Mouse (Mus musculus) liver, embryonic 16.5 days (tissue): ENCODE results near the gene Cux1. TPM values are rescaled to one million over a fixed set of nuclear protein-coding genes. Genes with fewer than 3 reads are reported as not detected.

ENCODE experiments used
- ATAC-seq: fragments of 200-750 bp; cut with Nextera tagmentation; 2 replicates; pipeline ENCODE4 v1.8.0; 2017; ENCODE audit warnings: low read depth, mild to moderate bottlenecking, moderate number of reproducible peaks, moderate library complexity
- H3K27ac ChIP-seq: fragments of 300-500 bp; sonication (generic); 2 replicates; pipeline ENCODE4 v1.5.1; 2014; ENCODE audit warnings: mild to moderate bottlenecking, low read length
- H3K27me3 ChIP-seq: fragments of 300-500 bp; sonication (generic); 2 replicates; pipeline ENCODE4 v1.6.1; 2014; ENCODE audit warnings: low read depth, low read length, mixed read lengths; ENCODE audit not compliant: control insufficient read depth, insufficient read depth
- H3K36me3 ChIP-seq: fragments of 300-500 bp; sonication (generic); 2 replicates; pipeline ENCODE4 v1.6.1; 2014; ENCODE audit warnings: mild to moderate bottlenecking; ENCODE audit not compliant: control insufficient read depth, insufficient read depth
- H3K4me1 ChIP-seq: fragments of 300-500 bp; sonication (generic); 2 replicates; pipeline ENCODE4 v1.6.1; 2014; ENCODE audit warnings: low read depth, low read length, mixed read lengths; ENCODE audit not compliant: control insufficient read depth
- H3K4me2 ChIP-seq: fragments of 300-500 bp; sonication (generic); 2 replicates; pipeline ENCODE4 v1.6.1; 2014; ENCODE audit warnings: low read depth, low read length, mixed read lengths
- H3K4me3 ChIP-seq: fragments of 300-500 bp; sonication (generic); 2 replicates; pipeline ENCODE4 v1.5.1; 2014; ENCODE audit warnings: low read depth, mild to moderate bottlenecking, low read length
- H3K9ac ChIP-seq: fragments of 300-500 bp; sonication (generic); 2 replicates; pipeline ENCODE4 v1.6.1; 2014; ENCODE audit warnings: low read depth, low read length
- H3K9me3 ChIP-seq: fragments of 300-500 bp; sonication (generic); replicated peaks from 2 replicates; pipeline ENCODE4 v1.6.1; 2016; ENCODE audit warnings: low read length; ENCODE audit not compliant: control insufficient read depth
- WGBS: fragments of 180-500 bp; shearing (Covaris S2); extraction: QIAGEN DNeasy Blood & Tissue Kit; methylation state at CpG from one replicate; pipeline ENCODE4 v1.1.7; 2014; ENCODE audit not compliant: insufficient replicate concordance; 5-methylcytosine and 5-hydroxymethylcytosine counted together
- polyA plus RNA-seq: library from polyadenylated mRNA; unstranded; fragments of >200 nt; fragmentation: Nextera tagmentation; extraction: Ambion mirVana; gene quantifications from 2 replicates; pipeline ENCODE4 v1.2.1, GENCODE M21; 2015

The Cux1 gene
- polyA plus RNA-seq, 1 experiment from 2014 or later: 17.1 TPM

DNA sequence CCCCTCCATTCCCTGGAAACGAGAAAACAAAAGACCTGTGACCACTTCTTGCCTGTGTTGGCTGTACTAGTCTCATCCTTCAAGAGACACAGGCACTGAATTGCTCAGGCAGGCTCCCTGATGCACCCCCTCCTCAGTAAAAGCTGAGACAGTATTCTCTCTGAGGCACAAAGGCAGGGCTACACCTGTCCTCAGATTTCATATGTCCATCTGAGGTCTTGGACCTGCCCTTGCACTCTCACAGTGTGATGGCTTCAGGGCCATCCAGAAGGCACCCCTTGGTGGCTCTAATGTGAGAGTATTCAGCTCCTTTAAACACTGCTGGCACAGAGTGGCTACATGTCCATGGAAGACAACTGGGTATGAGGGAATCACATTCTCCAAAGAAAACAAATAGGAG is 32.1 kb downstream of the Cux1 start:
- Histone ChIP-seq H3K4me3 (no peak overlapping the region), H3K9ac (no peak overlapping the region), H3K27me3 (no peaks in the 10 kb centered on the region), H3K36me3 (no peaks in the 10 kb centered on the region), H3K4me2 (no peak overlapping the region), H3K4me1 (peaks cover 7% of the 10 kb centered on the region), H3K9me3 (no peaks in the 10 kb centered on the region), H3K27ac (no peak overlapping the region)
- 48% methylated on average over 1 of the region's 1 CpGs for WGBS
- no peak for ATAC-seq

DNA sequence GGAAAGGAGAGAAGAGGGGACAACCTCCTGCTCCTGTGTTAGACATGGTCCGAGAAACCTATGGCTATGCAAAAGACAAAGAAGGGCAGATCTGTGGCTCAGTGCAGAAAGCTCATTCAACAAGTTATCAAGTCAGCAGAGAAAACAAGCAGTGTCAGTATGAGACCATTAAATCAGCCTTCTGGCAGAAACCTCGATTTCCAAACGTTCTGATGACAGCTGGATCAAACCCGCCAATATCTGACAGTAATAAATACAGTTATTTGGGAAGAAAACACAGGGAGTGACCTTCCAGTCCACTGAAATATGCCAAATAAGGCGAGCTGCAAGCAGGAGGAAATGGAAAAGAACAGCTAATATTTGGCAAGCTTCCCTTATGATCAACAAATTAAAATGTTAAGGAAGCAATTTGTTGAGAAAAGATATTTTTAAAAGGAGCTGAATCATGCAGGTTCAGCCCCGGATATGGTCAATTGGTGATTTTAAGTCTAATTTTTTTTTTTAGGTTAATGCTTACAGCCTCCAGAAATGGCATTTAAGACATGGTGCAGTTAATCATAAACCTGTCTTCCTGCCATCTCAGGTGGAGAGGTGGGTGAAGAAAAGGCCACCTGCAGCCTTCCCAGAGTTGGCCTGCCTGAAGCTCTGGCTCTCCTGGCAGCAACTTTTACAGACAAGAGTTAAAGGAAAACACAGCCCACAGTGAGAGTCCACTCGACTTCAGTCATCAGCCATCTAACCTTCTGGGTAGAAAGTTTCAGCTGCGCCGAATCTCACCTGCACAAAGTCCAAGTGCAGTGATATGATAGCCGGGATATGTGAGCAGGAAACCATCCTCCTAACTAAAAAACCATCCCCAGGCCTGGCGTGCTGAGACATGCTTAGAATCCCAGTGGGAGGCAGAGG is 33.7 kb downstream of the Cux1 start:
- Histone ChIP-seq H3K9me3 (no peaks in the 10 kb centered on the region), H3K27ac (no peak overlapping the region), H3K9ac (no peak overlapping the region), H3K4me1 (peaks cover 4% of the 10 kb centered on the region), H3K36me3 (no peaks in the 10 kb centered on the region), H3K27me3 (no peaks in the 10 kb centered on the region), H3K4me2 (no peak overlapping the region), H3K4me3 (no peak overlapping the region)
- ATAC-seq: no peak
- WGBS: 53% methylated on average over 11 of the region's 11 CpGs

DNA sequence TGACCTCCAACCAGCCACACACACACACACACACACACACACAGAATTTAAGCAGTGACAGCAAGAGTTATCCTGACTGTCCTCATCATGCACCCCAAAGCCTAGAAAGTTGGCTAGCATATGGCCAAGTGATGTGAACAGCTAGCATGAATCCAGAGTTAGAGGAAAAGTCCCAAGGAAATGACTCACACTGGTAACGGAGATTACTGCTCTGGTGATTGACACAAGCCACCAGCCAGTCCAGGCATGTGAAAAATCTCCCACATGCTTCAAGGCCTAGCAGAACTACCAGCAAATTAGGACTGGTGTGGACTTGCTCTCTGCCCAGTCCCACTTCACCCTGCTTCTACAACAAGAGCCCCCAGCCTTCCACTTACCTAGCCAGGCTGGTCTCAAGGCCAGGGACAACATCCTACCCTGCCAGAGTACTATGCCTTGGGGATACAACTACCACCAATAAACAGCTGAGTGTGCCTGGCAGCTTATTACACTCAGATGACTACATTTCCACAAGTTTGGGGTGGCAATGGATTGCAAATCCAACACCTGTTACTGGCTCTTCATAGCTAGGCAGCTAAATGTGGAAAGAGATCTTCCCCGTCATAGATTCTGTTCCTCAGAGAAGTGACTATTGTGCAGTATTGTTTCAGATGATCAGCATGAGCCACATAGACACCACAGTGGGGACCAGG is 35.5 kb downstream of the Cux1 start:
- ATAC-seq: no peak
- Histone ChIP-seq H3K9me3 (no peaks in the 10 kb centered on the region), H3K27ac (no peak overlapping the region), H3K4me2 (no peak overlapping the region), H3K9ac (no peak overlapping the region), H3K4me3 (no peak overlapping the region), H3K4me1 (no peaks in the 10 kb centered on the region; the same call in 1 of the 2 replicates), H3K36me3 (no peaks in the 10 kb centered on the region), H3K27me3 (no peaks in the 10 kb centered on the region)
- WGBS: 60% methylated on average over 2 of the region's 2 CpGs

DNA sequence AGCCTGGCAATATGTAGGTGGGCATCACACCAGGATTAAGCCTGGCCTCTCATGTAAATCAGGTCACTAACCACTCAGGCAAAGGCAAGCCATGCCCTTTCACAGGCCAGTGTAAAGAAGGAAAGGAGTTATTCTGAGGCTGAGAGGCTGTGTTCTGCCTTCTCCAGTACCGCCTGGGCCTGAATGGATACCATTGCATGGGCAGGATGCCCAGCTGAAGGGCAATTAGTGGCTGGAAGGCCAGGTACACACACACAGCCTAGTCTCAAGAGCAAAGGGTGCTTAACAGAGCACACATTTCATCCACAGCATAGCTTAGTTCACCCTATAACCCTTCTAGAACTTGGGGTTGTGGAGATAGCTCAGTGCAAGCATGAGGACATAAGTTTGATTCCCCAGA is 36.4 kb downstream of the Cux1 start:
- ATAC-seq: no peak

DNA sequence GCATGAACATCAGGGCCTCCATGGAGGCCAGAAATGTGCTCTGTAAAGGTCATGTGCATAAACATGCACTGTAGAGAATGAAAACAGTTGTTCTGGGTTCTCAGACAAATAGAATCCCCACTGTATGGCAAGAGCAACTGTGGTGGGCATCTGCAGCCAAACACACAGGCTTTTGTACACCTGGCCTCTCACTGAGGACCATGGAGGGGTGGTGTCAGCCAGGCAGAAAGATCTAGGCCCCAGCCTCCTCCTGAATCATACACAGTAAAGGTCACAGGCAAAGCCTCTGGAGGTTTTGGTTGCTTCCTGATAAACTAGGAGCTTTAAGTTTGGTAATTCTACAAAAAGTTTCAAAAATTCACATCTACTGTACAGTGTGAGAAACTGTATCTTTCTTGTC is 38.1 kb downstream of the Cux1 start:
- H3K36me3 ChIP-seq: no peaks in the 10 kb centered on the region

More for the DNA sequence above, 36.4 kb downstream of the Cux1 start:
- no peak overlapping the region for H3K9ac ChIP-seq
- 76% methylated on average over 1 of the region's 1 CpGs for WGBS
- H3K9me3 ChIP-seq: no peaks in the 10 kb centered on the region
- H3K4me2 ChIP-seq: no peak overlapping the region
- no peak overlapping the region for H3K4me3 ChIP-seq
- no peaks in the 10 kb centered on the region for H3K36me3 ChIP-seq
- H3K27ac ChIP-seq: no peak overlapping the region
- no peaks in the 10 kb centered on the region; the same call in 1 of the 2 replicates for H3K4me1 ChIP-seq
- H3K27me3 ChIP-seq: no peaks in the 10 kb centered on the region

DNA sequence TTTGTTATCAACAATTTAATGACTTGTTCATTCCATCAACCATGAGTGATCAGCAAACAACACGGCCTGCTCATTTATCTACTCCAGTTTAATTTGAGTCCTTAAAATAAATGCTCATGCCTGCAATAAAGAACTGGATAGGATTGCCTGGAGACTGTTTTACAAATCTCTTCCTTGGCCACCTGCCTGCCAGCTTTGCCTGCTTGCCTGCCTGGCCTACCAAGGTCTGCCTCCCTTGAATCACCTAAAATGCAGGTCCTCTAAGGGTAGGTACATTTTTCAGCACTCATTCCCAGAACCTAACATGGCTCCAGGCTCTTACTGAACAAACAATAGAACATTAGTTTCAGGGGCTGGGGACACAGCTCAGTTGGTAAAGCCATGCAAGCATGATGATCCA is 39.4 kb downstream of the Cux1 start:
- H3K27ac ChIP-seq: no peak overlapping the region
- ATAC-seq: no peak
- 52% methylated on average over 1 of the region's 1 CpGs for WGBS
- no peaks in the 10 kb centered on the region for H3K27me3 ChIP-seq
- no peak overlapping the region for H3K4me2 ChIP-seq
- no peak overlapping the region for H3K9ac ChIP-seq
- H3K36me3 ChIP-seq: no peaks in the 10 kb centered on the region
- no peaks in the 10 kb centered on the region; the same call in 1 of the 2 replicates for H3K4me1 ChIP-seq
- no peak overlapping the region for H3K4me3 ChIP-seq
- H3K9me3 ChIP-seq: no peaks in the 10 kb centered on the region

More for the DNA sequence above, 38.1 kb downstream of the Cux1 start:
- Histone ChIP-seq H3K9ac (no peak overlapping the region), H3K27ac (no peak overlapping the region), H3K4me3 (no peak overlapping the region), H3K27me3 (no peaks in the 10 kb centered on the region), H3K9me3 (no peaks in the 10 kb centered on the region), H3K4me2 (no peak overlapping the region), H3K4me1 (no peaks in the 10 kb centered on the region; the same call in 1 of the 2 replicates)
- no peak for ATAC-seq

DNA sequence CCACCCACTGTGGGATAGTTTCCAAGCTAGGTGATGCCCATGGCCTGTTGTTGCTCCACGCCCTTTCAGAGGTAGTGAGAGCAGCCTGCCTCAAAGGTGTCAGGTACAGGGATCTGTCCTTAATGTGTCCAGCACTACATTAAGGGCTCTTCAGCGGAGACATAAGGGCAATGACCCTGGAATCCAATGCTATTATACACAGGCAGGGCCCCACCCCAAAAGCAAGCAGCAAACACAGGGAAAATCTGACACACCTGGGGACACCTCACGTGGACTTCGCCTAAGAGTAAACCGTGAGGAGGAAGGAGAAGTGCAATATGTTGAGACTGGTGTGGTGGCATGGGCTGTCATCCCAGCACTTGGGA is 40.8 kb downstream of the Cux1 start:
- Histone ChIP-seq H3K9ac (no peak overlapping the region), H3K9me3 (no peaks in the 10 kb centered on the region), H3K27me3 (no peaks in the 10 kb centered on the region), H3K27ac (no peak overlapping the region), H3K4me3 (no peak overlapping the region), H3K4me2 (no peak overlapping the region), H3K36me3 (no peaks in the 10 kb centered on the region), H3K4me1 (no peaks in the 10 kb centered on the region; the same call in 1 of the 2 replicates)
- ATAC-seq: no peak
- 79% methylated on average over 5 of the region's 5 CpGs for WGBS

DNA sequence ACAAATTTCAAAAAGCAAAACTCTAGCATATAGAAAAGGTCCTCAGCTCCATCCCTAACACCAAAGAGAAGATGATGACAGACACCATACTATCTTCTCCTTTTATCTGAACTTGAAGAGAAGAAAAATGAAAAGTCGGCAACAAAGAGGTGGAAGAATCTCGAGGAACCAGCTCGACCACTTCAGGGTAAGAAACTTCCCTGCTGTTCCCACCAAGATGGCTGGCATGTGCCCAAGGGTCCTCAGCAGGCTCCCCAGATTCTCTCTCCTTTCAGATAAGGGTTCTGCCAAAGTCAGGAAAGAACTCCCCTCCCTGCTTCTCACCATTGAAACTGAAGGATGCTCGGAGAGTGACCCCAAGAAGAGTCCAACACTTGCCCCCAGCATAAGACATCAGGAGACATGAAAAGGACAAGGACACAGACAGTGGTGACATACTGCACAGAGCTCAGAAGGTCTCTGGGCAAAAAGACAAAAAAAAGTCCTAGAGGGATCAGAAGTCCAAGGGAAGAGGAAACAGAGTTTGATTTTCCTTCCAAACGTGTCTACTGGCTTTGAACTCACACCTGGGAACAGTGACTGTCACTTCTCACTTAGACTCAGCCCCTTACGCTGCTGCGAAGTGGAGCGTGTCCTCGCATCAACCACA is 41.3 kb downstream of the Cux1 start:
- no peak overlapping the region for H3K27ac ChIP-seq
- H3K4me1 ChIP-seq: no peaks in the 10 kb centered on the region; the same call in 1 of the 2 replicates
- H3K36me3 ChIP-seq: no peaks in the 10 kb centered on the region
- ATAC-seq: no peak
- H3K9ac ChIP-seq: no peak overlapping the region
- H3K9me3 ChIP-seq: no peaks in the 10 kb centered on the region
- H3K4me2 ChIP-seq: no peak overlapping the region
- H3K4me3 ChIP-seq: no peak overlapping the region
- WGBS: 71% methylated on average over 9 of the region's 9 CpGs
- H3K27me3 ChIP-seq: no peaks in the 10 kb centered on the region
